Mouse (Mus musculus): ENCODE measurements around the gene Ifit2. TPM values are rescaled to one million over a fixed set of nuclear protein-coding genes. Genes with fewer than 3 reads are reported as not detected.

Ifit2 gene
- polyA plus RNA-seq (2014; fragmentation: Nextera tagmentation; extraction: Ambion mirVana) = 4.9 and 6.4 TPM in 2 replicates

- H3K9ac ChIP-seq (ENCODE audit: low read length) = peak within 1 kb of the TSS; percentile 51
- DNase-seq (ENCODE audit: low spot score) = peak; percentile 83
- WGBS = 1% methylated on average over 22 of the region's 22 CpGs
Measured at GRCm38 (mm10) chr19:34550534-34551223, at the start of gene Ifit2. Ifit2 (plus strand) TSS chr19:34550694.

GRCm38 (mm10) chr19:34500763-34501162, 49.7 kb upstream of the Ifit2 start:
- H3K9me3 ChIP-seq (ENCODE audit: control insufficient read depth, low read length) = no peaks in the 10 kb centered on the region
- no peak overlapping the region for H3K4me2 ChIP-seq (ENCODE audit: low read depth, low read length, severe bottlenecking)
- WGBS = 51% methylated on average over 4 of the region's 4 CpGs
- no peak overlapping the region for H3K9ac ChIP-seq (ENCODE audit: low read length)
- no peaks in the 10 kb centered on the region for H3K27me3 ChIP-seq (ENCODE audit: control insufficient read depth, insufficient read depth, low read length)
- H3K4me1 ChIP-seq (replicated peaks; ENCODE audit: control insufficient read depth, insufficient read depth, low read length) = no peaks in the 10 kb centered on the region
- ATAC-seq (replicated peaks; ENCODE audit: low FRiP score) (peak; percentile 66), DNase-seq (ENCODE audit: low spot score) (peak; percentile 57)
- H3K36me3 ChIP-seq (ENCODE audit: control insufficient read depth, insufficient read depth, low read length) = no peaks in the 10 kb centered on the region
- no peak overlapping the region for H3K4me3 ChIP-seq (ENCODE audit: low read depth, low read length)
- no peak overlapping the region for H3K27ac ChIP-seq (ENCODE audit: low read depth, low read length)

More at GRCm38 (mm10) chr19:34550534-34551223, at the start of gene Ifit2:
- Histone ChIP-seq H3K27me3 (ENCODE audit: control insufficient read depth, insufficient read depth, low read length) (no peaks in the 10 kb centered on the region), H3K9me3 (ENCODE audit: control insufficient read depth, low read length) (no peaks in the 10 kb centered on the region; the same call in 1 of the 2 replicates), H3K4me2 (ENCODE audit: low read depth, low read length, severe bottlenecking) (peak within 1 kb of the TSS; percentile 61), H3K27ac (ENCODE audit: low read depth, low read length) (no peak within 1 kb of the TSS), H3K4me1 (replicated peaks; ENCODE audit: control insufficient read depth, insufficient read depth, low read length) (no peaks in the 10 kb centered on the region; the same call in 1 of the 2 replicates), H3K4me3 (ENCODE audit: low read depth, low read length) (peak within 1 kb of the TSS; percentile 43), H3K36me3 (ENCODE audit: control insufficient read depth, insufficient read depth, low read length) (no peaks in the 10 kb centered on the region)
- peak; percentile 94 for ATAC-seq (replicated peaks; ENCODE audit: low FRiP score)

GRCm38 (mm10) chr19:34505161-34505721, 45.3 kb upstream of the Ifit2 start:
- WGBS = 94% methylated on average over 12 of the region's 12 CpGs
- Histone ChIP-seq H3K27me3 (ENCODE audit: control insufficient read depth, insufficient read depth, low read length) (no peaks in the 10 kb centered on the region), H3K27ac (ENCODE audit: low read depth, low read length) (no peak overlapping the region), H3K4me1 (replicated peaks; ENCODE audit: control insufficient read depth, insufficient read depth, low read length) (no peaks in the 10 kb centered on the region), H3K9ac (ENCODE audit: low read length) (no peak overlapping the region), H3K4me2 (ENCODE audit: low read depth, low read length, severe bottlenecking) (no peak overlapping the region), H3K4me3 (ENCODE audit: low read depth, low read length) (no peak overlapping the region), H3K9me3 (ENCODE audit: control insufficient read depth, low read length) (no peaks in the 10 kb centered on the region), H3K36me3 (ENCODE audit: control insufficient read depth, insufficient read depth, low read length) (no peaks in the 10 kb centered on the region)
- DNase-seq (ENCODE audit: low spot score) = no peak
- ATAC-seq (replicated peaks; ENCODE audit: low FRiP score) = no peak

- Histone ChIP-seq H3K9me3 (ENCODE audit: control insufficient read depth, low read length) (no peaks in the 10 kb centered on the region), H3K36me3 (ENCODE audit: control insufficient read depth, insufficient read depth, low read length) (no peaks in the 10 kb centered on the region), H3K27ac (ENCODE audit: low read depth, low read length) (no peak overlapping the region), H3K27me3 (ENCODE audit: control insufficient read depth, insufficient read depth, low read length) (no peaks in the 10 kb centered on the region), H3K4me2 (ENCODE audit: low read depth, low read length, severe bottlenecking) (no peak overlapping the region), H3K9ac (ENCODE audit: low read length) (no peak overlapping the region), H3K4me1 (replicated peaks; ENCODE audit: control insufficient read depth, insufficient read depth, low read length) (no peaks in the 10 kb centered on the region), H3K4me3 (ENCODE audit: low read depth, low read length) (no peak overlapping the region)
- DNase-seq (ENCODE audit: low spot score) (no peak), ATAC-seq (replicated peaks; ENCODE audit: low FRiP score) (no peak)
- WGBS = 85% methylated on average over 5 of the region's 5 CpGs
Measured at GRCm38 (mm10) chr19:34510717-34511116, 39.8 kb upstream of the Ifit2 start.

- Histone ChIP-seq H3K27ac (ENCODE audit: low read depth, low read length) (no peak overlapping the region), H3K9me3 (ENCODE audit: control insufficient read depth, low read length) (no peaks in the 10 kb centered on the region), H3K4me3 (ENCODE audit: low read depth, low read length) (no peak overlapping the region), H3K4me2 (ENCODE audit: low read depth, low read length, severe bottlenecking) (no peak overlapping the region), H3K4me1 (replicated peaks; ENCODE audit: control insufficient read depth, insufficient read depth, low read length) (no peaks in the 10 kb centered on the region), H3K27me3 (ENCODE audit: control insufficient read depth, insufficient read depth, low read length) (no peaks in the 10 kb centered on the region), H3K36me3 (ENCODE audit: control insufficient read depth, insufficient read depth, low read length) (no peaks in the 10 kb centered on the region), H3K9ac (ENCODE audit: low read length) (no peak overlapping the region)
- ATAC-seq (replicated peaks; ENCODE audit: low FRiP score) = no peak
- 74% methylated on average over 8 of the region's 8 CpGs for WGBS
- DNase-seq (ENCODE audit: low spot score) = no peak
Measured at GRCm38 (mm10) chr19:34511528-34511927, 39.0 kb upstream of the Ifit2 start.

- Histone ChIP-seq H3K36me3 (ENCODE audit: control insufficient read depth, insufficient read depth, low read length) (no peaks in the 10 kb centered on the region), H3K27me3 (ENCODE audit: control insufficient read depth, insufficient read depth, low read length) (no peaks in the 10 kb centered on the region), H3K9ac (ENCODE audit: low read length) (no peak overlapping the region), H3K4me2 (ENCODE audit: low read depth, low read length, severe bottlenecking) (no peak overlapping the region), H3K4me1 (replicated peaks; ENCODE audit: control insufficient read depth, insufficient read depth, low read length) (no peaks in the 10 kb centered on the region), H3K27ac (ENCODE audit: low read depth, low read length) (no peak overlapping the region), H3K9me3 (ENCODE audit: control insufficient read depth, low read length) (no peaks in the 10 kb centered on the region), H3K4me3 (ENCODE audit: low read depth, low read length) (no peak overlapping the region)
- DNase-seq (ENCODE audit: low spot score) = no peak
- no peak for ATAC-seq (replicated peaks; ENCODE audit: low FRiP score)
- WGBS = 78% methylated on average over 3 of the region's 3 CpGs
Measured at GRCm38 (mm10) chr19:34515681-34516080, 34.8 kb upstream of the Ifit2 start.

- Histone ChIP-seq H3K9me3 (ENCODE audit: control insufficient read depth, low read length) (no peaks in the 10 kb centered on the region), H3K4me2 (ENCODE audit: low read depth, low read length, severe bottlenecking) (no peak overlapping the region), H3K4me1 (replicated peaks; ENCODE audit: control insufficient read depth, insufficient read depth, low read length) (no peaks in the 10 kb centered on the region), H3K36me3 (ENCODE audit: control insufficient read depth, insufficient read depth, low read length) (no peaks in the 10 kb centered on the region), H3K9ac (ENCODE audit: low read length) (no peak overlapping the region), H3K27me3 (ENCODE audit: control insufficient read depth, insufficient read depth, low read length) (no peaks in the 10 kb centered on the region), H3K4me3 (ENCODE audit: low read depth, low read length) (no peak overlapping the region), H3K27ac (ENCODE audit: low read depth, low read length) (no peak overlapping the region)
- DNase-seq (ENCODE audit: low spot score) (no peak), ATAC-seq (replicated peaks; ENCODE audit: low FRiP score) (no peak)
- 88% methylated on average over 2 of the region's 2 CpGs for WGBS
Measured at GRCm38 (mm10) chr19:34516346-34516745, 34.1 kb upstream of the Ifit2 start.

GRCm38 (mm10) chr19:34517197-34517596, 33.3 kb upstream of the Ifit2 start:
- H3K4me3 ChIP-seq (ENCODE audit: low read depth, low read length) = no peak overlapping the region
- 91% methylated on average over 3 of the region's 3 CpGs for WGBS

More at GRCm38 (mm10) chr19:34517197-34517596, 33.3 kb upstream of the Ifit2 start:
- ATAC-seq (replicated peaks; ENCODE audit: low FRiP score) = no peak
- DNase-seq (ENCODE audit: low spot score) = no peak
- Histone ChIP-seq H3K27ac (ENCODE audit: low read depth, low read length) (no peak overlapping the region), H3K9ac (ENCODE audit: low read length) (no peak overlapping the region), H3K4me2 (ENCODE audit: low read depth, low read length, severe bottlenecking) (no peak overlapping the region), H3K27me3 (ENCODE audit: control insufficient read depth, insufficient read depth, low read length) (no peaks in the 10 kb centered on the region), H3K36me3 (ENCODE audit: control insufficient read depth, insufficient read depth, low read length) (no peaks in the 10 kb centered on the region), H3K9me3 (ENCODE audit: control insufficient read depth, low read length) (no peaks in the 10 kb centered on the region), H3K4me1 (replicated peaks; ENCODE audit: control insufficient read depth, insufficient read depth, low read length) (no peaks in the 10 kb centered on the region)

Measured in forebrain, embryonic 11.5 days (tissue).